Mouse (Mus musculus): ENCODE measurements around the gene Irf2. TPM values are rescaled to one million over a fixed set of nuclear protein-coding genes. Genes with fewer than 3 reads are reported as not detected.

The Irf2 gene
- total and polyA plus RNA-seq, 3 experiments = 4.9 to 19.4 TPM; not detected in 1

DNA sequence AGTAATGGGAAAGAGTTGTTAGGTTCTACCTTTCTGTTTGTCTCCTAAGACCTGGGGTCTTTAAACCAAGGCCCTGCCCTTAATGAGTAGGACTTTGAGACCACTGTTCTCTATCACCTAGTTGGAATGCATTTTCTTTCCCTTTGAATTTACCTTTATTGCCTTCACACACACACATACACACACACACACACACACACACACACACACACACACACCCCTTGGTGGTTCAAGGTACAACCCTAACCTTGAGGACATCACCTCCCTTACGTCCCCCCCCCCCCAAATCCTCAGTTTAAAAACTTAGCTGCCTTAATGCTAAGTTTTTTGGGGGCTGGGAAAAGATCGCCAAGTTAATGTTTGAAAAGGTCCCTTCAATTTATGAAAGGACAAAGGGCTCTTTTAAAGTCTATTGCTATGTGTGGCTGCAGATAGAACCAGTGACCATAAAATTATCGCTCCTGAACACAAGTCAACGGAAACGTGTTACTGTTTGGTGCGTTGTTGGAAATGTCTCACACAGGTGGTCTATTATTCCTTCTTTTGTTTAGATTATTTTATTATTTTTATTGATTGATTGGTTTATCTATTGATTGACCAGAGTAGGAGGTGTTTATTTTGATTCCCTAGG, 108.6 kb downstream of the Irf2 start:
- no peaks in the 10 kb centered on the region for H3K79me2 ChIP-seq (ENCODE audit: control insufficient read depth, insufficient read depth, low read length, poor library complexity)
- no peak overlapping the region for H3K9ac ChIP-seq (ENCODE audit: control insufficient read depth, low read depth, low read length, poor library complexity, severe bottlenecking)
- H3K4me1 ChIP-seq (ENCODE audit: control insufficient read depth in 1 of 2, insufficient read depth in 2 of 2, low read length in 2 of 2) = peaks cover 10 to 40% of the 10 kb centered on the region in 2 experiments
- no peaks in the 10 kb centered on the region for H3K27me3 ChIP-seq (ENCODE audit: control insufficient read depth in 1 of 2, insufficient read depth in 2 of 2, low read length in 2 of 2)
- no peaks in the 10 kb centered on the region for H3K9me3 ChIP-seq (replicated peaks; ENCODE audit: insufficient read depth, low read length)
- TF ChIP-seq MYC (IDR thresholded peaks at IDR 0.05; ENCODE audit: low read depth, low read length) (no peak), HCFC1 (IDR thresholded peaks at IDR 0.05; ENCODE audit: low read depth, low read length) (no peak), POLR2AphosphoS2 (IDR thresholded peaks at IDR 0.05; ENCODE audit: low read length) (no peak), POLR2A (IDR thresholded peaks at IDR 0.05; ENCODE audit: control insufficient read depth in 1 of 2, insufficient read depth in 1 of 2, low read depth in 1 of 2, low read length in 2 of 2, poor library complexity in 1 of 2) (no peak)
- H3K4me3 ChIP-seq (ENCODE audit: control insufficient read depth in 1 of 2, insufficient read depth in 1 of 2, low read depth in 2 of 2, low read length in 2 of 2) = no peak overlapping the region
- DNase-seq (ENCODE audit: low read depth, low spot score) = no peak
- H3K27ac ChIP-seq (ENCODE audit: control insufficient read depth, low read depth, low read length) = no peak overlapping the region
- H3K36me3 ChIP-seq (ENCODE audit: control insufficient read depth in 1 of 2, insufficient read depth in 2 of 2, low read length in 2 of 2) = peaks cover 3 to 28% of the 10 kb centered on the region in 2 experiments; a peak in 3 of 4 replicates

- peaks cover 10 to 40% of the 10 kb centered on the region in 2 experiments for H3K4me1 ChIP-seq (ENCODE audit: control insufficient read depth in 1 of 2, insufficient read depth in 2 of 2, low read length in 2 of 2)
- H3K9me3 ChIP-seq (replicated peaks; ENCODE audit: insufficient read depth, low read length) = no peaks in the 10 kb centered on the region
- DNase-seq (ENCODE audit: low read depth, low spot score) = peak; percentile 40
- H3K79me2 ChIP-seq (ENCODE audit: control insufficient read depth, insufficient read depth, low read length, poor library complexity) = no peaks in the 10 kb centered on the region
- no peak overlapping the region for H3K4me3 ChIP-seq (ENCODE audit: control insufficient read depth in 1 of 2, insufficient read depth in 1 of 2, low read depth in 2 of 2, low read length in 2 of 2)
- H3K9ac ChIP-seq (ENCODE audit: control insufficient read depth, low read depth, low read length, poor library complexity, severe bottlenecking) = no peak overlapping the region
- TF ChIP-seq NRF1 (IDR thresholded peaks at IDR 0.05; ENCODE audit: insufficient read depth, low read depth, low read length, poor library complexity, severe bottlenecking) (no peak), EP300 (IDR thresholded peaks at IDR 0.05; ENCODE audit: low read depth in 1 of 2, low read length in 2 of 2) (peak in 1 of 2 experiments; percentile 48; a peak in 1 of 4 replicates), CHD2 (IDR thresholded peaks at IDR 0.05; ENCODE audit: low read length) (no peak), MYB (IDR thresholded peaks at IDR 0.05; ENCODE audit: low read depth, low read length) (no peak), POLR2AphosphoS5 (IDR thresholded peaks at IDR 0.05; ENCODE audit: borderline replicate concordance, low read depth, low read length) (no peak), RAD21 (IDR thresholded peaks at IDR 0.05; ENCODE audit: low read depth, low read length) (no peak), TCF12 (IDR thresholded peaks at IDR 0.05; ENCODE audit: low read depth, low read length) (peak; percentile 58; the same call in 1 of the 2 replicates), GABPA (IDR thresholded peaks at IDR 0.05; ENCODE audit: low read depth, low read length) (no peak), SIN3A (IDR thresholded peaks at IDR 0.05; ENCODE audit: low read length) (no peak), ELF1 (IDR thresholded peaks at IDR 0.05; ENCODE audit: low read depth, low read length) (no peak), KAT2A (conservative IDR thresholded peaks at IDR 0.05; ENCODE audit: low read depth, low read length) (no peak), MAX (IDR thresholded peaks at IDR 0.05; ENCODE audit: low read length) (no peak)
- H3K36me3 ChIP-seq (ENCODE audit: control insufficient read depth in 1 of 2, insufficient read depth in 2 of 2, low read length in 2 of 2) = peaks cover 3 to 28% of the 10 kb centered on the region in 2 experiments; a peak in 3 of 4 replicates
- H3K27ac ChIP-seq (ENCODE audit: control insufficient read depth, low read depth, low read length) = no peak overlapping the region
- no peaks in the 10 kb centered on the region for H3K27me3 ChIP-seq (ENCODE audit: control insufficient read depth in 1 of 2, insufficient read depth in 2 of 2, low read length in 2 of 2)
Measured at GRCm38 (mm10) chr8:46848931-46849330, 109.4 kb downstream of the Irf2 start.
